Mouse (Mus musculus) c-Kit-positive CD71-negative TER-119-negative erythroid progenitor cells, embryonic 14.5 days (primary cell): ENCODE data around the gene Tm9sf2.
"Not testable (repeated sequence)": the region's sequence is repeated elsewhere in the genome, so short reads cannot be mapped to it uniquely, and the experiment has no call there.

Source experiments
- DNase-seq: peaks from one replicate; pipeline ENCODE4 v3.0.0-alpha.2; 2013; ENCODE audit warnings: low read depth

Gene Tm9sf2

GRCm38 (mm10) chr14:122101890-122102289, 4.9 kb upstream of the Tm9sf2 start:
- not testable (repeated sequence) for DNase-seq

- peak; percentile 89 for DNase-seq
These were observed 2.0 kb upstream of the Tm9sf2 start for GRCm38 (mm10) chr14:122104881-122105280.

GRCm38 (mm10) chr14:122105391-122106285, 1.2 kb upstream of the Tm9sf2 start:
- no peak for DNase-seq

- no peak for DNase-seq
These were observed 810 bp downstream of the Tm9sf2 start for GRCm38 (mm10) chr14:122107481-122108214.

GRCm38 (mm10) chr14:122111681-122112080, 4.8 kb downstream of the Tm9sf2 start:
- DNase-seq: no peak

- no peak for DNase-seq
These were observed 5.5 kb downstream of the Tm9sf2 start for GRCm38 (mm10) chr14:122112311-122112710.

GRCm38 (mm10) chr14:122116200-122116599, 9.4 kb downstream of the Tm9sf2 start:
- no peak for DNase-seq

- DNase-seq: no peak
These were observed 23.4 kb downstream of the Tm9sf2 start for GRCm38 (mm10) chr14:122130111-122130797.

GRCm38 (mm10) chr14:122131644-122132043, 24.8 kb downstream of the Tm9sf2 start:
- DNase-seq: no peak

GRCm38 (mm10) chr14:122136368-122136928, 29.6 kb downstream of the Tm9sf2 start:
- no peak for DNase-seq

GRCm38 (mm10) chr14:122137234-122137633, 30.4 kb downstream of the Tm9sf2 start:
- no peak for DNase-seq

- DNase-seq: no peak
These were observed 33.3 kb downstream of the Tm9sf2 start for GRCm38 (mm10) chr14:122140126-122140525.

- no peak for DNase-seq
These were observed 36.9 kb downstream of the Tm9sf2 start for GRCm38 (mm10) chr14:122143585-122144269.

GRCm38 (mm10) chr14:122145374-122145773, 38.5 kb downstream of the Tm9sf2 start:
- no peak for DNase-seq

- no peak for DNase-seq
These were observed 43.8 kb downstream of the Tm9sf2 start for GRCm38 (mm10) chr14:122150616-122151015.

GRCm38 (mm10) chr14:122157738-122158137, 50.9 kb downstream of the Tm9sf2 start:
- DNase-seq: no peak

- no peak for DNase-seq
These were observed 54.1 kb downstream of the Tm9sf2 start for GRCm38 (mm10) chr14:122160916-122161315.

- no peak for DNase-seq
These were observed 62.1 kb downstream of the Tm9sf2 start for GRCm38 (mm10) chr14:122168912-122169311.

GRCm38 (mm10) chr14:122170202-122170781, 63.5 kb downstream of the Tm9sf2 start:
- no peak for DNase-seq

GRCm38 (mm10) chr14:122171031-122171430, 64.2 kb downstream of the Tm9sf2 start:
- no peak for DNase-seq

GRCm38 (mm10) chr14:122176263-122176798, 69.5 kb downstream of the Tm9sf2 start:
- DNase-seq: no peak
